Mouse (Mus musculus): ENCODE measurements around the gene Lgals4.
"Not testable (repeated sequence)": the region's sequence is repeated elsewhere in the genome, so short reads cannot be mapped to it uniquely, and the experiment has no call there.

Gene Lgals4

DNA sequence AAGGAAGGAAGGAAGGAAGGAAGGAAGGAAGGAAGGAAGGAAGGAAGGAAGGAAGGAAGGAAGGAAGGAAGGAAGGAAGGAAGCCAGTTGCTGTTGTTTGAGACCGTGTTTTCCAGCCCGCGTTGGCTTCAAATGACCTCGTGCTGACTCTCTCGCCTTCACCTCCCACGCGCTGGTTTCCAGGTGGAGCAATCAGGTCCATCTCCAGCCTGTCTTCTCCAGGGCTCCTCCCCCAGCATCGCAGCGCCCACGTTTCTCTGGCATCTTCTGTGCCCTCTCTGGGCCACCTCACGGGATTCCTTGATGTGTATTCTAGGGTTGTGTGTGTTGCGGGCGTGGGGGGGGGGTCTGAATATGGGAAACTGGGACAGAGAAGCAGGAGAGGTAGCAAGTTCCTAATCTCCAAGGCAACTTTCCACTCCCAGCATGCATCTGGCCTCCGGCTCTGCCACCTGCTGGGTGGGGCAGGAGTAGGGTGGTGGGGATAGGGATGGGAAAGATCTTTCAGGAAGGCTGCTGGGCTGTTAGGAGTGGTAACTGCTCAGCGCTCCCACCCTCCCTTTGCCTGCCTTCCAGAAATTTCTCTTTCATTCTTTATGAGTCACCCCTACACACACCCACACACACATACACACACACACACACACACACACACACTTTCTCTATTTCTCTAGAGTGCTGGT, 29.3 kb downstream of the Lgals4 start:
- in situ Hi-C loops (cut with MboI; ENCODE audit: low sequenced_read_pairs): no loop called here

DNA sequence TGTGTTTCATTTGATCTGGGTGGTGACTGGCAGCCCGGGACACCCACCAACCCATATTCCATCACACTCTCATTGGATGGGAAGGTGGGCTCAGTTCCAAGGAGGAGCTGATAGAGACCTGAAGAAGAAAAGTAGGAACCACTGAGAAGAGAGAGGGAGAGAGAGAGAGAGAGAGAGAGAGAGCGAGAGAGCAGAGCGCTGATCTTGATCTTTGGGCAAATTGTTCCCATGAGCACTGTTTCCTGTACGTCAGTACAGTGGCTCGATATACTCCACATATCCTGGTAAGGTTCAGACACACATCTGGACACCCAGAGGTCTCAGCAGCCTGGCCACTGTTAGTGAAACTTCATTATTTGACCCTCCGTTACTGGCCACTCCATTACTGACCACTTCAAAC, 29.9 kb downstream of the Lgals4 start, which contains the start of gene Lgals7:
TSS of gene Lgals7 (plus strand) at position 314 of the 400 bp plus-strand sequence.
- in situ Hi-C loops (cut with MboI; ENCODE audit: low sequenced_read_pairs): no loop called here

DNA sequence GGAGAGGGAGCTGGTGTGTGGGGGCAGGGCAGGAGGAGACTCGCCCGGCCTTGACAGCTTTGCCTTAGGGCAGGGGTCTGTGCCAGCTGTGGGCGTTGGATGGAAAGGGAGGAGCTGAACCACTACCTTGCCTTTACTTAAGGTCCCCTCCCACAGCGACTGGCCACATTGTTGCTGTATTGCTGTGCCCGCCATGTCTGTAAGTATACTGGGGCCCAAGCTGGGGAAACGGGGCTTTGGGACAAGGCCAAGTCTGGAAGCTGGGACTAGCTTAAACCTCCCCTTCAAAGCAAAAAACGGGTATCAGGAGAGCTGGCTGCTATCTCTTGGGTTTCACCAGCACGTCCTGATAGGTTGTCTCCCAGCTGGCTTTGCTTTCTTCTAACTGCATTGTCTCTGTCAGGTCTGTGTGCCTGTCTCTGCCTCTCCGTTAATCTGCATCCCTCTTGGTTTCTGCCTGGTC, 30.7 kb downstream of the Lgals4 start:
- in situ Hi-C loops (cut with MboI; ENCODE audit: low sequenced_read_pairs): no loop called here

DNA sequence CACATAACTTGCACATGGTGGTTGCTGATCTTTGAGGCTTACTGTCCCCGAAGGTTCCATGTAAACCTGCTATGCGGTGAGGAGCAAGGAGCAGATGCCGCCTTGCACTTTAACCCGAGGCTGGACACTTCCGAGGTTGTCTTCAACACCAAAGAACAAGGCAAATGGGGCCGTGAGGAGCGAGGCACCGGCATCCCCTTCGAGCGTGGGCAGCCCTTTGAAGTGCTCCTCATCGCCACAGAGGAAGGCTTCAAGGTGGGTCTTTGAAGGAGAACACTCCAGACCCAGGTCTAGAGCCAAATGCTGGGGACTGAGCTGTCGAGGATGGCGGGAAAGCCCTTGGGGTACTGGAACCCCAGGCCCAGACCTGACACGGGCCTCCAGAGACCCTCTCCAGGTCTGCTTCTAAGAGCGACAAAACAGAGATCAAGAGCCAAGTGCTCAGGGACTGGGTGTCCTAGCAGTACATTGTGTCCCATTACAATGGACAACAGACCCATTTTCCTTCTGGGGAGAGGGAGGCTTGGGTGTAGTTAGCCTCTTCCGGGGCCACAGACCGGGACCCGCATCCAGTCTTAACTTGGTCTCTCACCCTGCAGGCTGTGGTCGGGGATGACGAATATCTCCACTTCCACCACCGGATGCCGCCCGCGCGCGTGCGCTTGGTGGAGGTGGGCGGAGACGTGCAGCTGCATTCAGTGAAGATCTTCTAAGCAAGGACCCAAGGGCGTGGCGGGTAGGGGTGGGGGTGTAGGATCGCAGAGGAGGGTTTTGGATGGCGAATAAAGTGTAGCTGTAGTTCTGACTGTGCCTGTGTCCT, 32.0 kb downstream of the Lgals4 start:
- in situ Hi-C loops (cut with MboI; ENCODE audit: low sequenced_read_pairs): no loop called here

DNA sequence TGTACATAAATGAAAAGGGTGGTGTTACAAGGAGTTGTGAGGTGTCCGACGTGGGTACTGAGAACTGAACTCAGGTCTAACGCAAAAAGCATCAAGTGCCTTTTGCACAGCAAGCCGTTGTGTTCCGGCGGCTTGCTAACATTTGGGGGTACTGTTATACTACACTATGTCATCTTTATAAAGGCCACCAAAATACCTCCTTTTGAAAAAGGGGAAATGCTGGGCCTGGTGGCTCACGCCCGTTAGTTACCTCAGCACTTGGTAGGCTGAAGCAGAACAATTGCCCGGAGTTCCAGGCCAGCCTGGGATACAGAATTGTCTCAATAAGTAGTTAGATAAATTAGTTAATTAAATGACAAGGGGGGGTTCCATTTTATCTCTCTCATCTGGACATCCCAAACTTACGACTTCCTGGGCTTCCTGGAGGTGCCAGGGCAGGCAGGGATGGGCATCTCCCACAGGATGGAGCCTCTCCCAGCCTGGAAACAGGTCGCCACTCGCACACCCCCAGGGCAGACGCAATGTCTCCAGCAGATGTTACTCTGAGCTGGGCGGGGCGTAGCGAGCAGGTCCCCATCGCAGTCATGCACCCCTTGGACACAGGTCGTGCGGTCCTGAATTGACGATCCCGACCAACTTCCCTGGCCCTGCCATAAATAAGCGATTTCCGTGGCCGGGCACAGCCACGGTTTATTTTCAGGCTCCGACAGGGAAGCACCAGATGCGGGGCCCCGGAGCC, 33.3 kb downstream of the Lgals4 start:
- in situ Hi-C loops (cut with MboI; ENCODE audit: low sequenced_read_pairs): no loop called here

DNA sequence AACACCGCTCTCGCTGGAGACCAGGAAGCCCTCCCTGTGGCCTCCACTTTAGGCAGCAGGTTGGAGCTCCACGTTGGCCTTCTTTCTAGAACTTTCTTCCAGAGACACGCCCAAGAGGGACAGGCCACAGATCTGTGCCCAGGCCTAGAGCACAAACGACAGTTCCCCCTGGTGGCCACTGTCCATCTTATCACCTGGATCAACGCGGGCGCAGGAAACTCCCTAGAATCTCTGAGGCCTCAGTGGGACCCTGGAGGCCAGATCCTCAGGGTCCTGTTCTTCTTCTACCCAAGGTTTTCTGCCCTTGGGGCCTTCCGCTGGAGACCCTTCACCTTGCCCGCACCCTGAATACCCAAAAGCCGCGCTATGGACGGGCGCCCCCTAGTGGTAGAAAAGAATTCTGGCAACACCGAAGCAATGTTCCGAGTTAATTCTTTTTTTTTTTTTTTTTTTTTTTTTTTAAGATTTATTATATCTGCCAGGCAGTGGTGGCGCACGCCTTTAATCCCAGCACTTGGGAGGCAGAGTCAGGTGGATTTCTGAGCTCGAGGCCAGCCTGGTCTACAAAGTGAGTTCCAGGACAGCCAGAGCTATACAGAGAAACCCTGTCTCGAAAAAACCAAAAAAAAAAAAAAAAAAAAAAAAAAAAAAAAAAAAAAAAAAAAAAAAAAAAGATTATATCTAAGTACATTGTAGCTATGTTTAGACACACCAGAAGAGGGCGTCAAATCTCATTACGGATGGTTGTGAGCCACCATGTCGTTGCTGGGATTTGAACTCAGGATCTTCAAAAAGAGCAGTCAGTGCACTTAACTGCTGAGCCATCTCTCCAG, 34.1 kb downstream of the Lgals4 start:
- in situ Hi-C loops (cut with MboI; ENCODE audit: low sequenced_read_pairs): not testable (repeated sequence)

DNA sequence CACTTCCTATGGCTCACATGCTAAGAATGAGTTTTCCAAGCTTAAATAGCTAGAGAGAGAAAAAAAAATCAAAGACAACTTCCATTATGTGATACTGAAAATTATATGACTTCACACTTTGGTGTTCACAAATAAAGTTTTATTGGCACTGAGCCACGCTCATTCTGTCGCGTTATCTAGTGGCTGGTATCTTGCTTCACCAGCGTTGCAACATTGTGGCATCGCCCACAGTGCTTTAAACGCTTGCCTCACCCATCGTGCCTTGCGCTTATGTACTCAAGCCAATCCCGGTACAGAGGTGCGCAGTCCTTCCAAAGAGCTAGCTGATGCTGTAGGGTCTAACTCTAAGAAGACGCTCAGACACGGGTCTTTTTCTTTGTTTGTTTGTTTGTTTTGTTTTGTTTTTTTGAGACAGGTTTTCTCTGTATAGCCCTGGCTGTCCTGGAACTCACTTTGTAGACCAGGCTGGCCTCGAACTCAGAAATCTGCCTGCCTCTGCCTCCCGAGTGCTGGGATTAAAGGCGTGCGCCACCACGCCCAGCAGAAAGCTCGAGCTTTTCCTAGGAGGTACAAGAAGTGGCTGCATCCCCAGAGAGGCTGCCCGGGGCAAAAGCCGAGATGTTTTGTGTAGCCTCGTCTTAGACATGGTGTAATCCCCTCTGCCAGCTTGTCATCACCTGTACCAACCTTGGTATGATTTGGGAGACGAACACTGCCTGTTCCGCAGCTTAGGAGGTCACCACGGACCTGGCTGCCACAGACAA, 37.4 kb downstream of the Lgals4 start:
- in situ Hi-C loops (cut with MboI; ENCODE audit: low sequenced_read_pairs): no loop called here

DNA sequence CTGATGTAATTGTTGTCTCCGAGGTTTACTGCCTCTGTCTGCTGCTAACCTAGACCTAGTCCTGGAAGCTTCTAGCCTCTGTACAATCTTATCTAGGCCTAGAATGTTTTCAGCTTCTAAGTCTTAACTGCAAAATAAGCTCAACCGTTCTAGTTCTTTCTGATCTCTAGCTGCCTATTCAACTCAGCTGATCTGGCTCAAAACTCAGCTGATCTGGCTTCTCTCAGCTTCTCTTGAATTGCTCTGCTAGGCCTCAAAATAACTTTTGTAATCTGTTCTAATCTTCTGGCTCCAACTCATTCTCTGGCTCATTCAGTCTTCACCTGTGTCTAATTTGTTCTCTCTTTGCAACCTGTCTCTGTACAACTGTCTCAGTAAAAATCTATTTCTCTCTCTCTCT, 40.9 kb downstream of the Lgals4 start:
- in situ Hi-C loops (cut with MboI; ENCODE audit: low sequenced_read_pairs): no loop called here

DNA sequence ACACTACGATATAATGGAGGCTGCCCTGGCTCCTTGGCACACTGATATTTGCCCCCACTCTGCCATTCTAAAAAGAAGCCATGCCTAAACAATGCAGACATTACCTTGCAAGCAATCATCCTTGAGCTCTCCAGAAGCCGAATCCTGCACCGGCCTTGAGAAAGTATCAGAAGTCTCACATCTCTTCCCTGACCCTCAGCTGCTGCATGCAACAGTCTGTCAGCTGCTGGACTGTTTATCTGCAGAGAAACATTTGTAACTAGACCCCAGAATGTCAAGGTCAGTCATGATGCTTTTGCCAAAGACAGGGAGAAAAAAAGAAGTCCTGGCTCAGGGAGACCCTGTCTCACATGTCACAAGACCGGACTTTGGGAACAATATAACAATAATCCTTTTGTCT, 42.4 kb downstream of the Lgals4 start:
- in situ Hi-C loops (cut with MboI; ENCODE audit: low sequenced_read_pairs): no loop called here

DNA sequence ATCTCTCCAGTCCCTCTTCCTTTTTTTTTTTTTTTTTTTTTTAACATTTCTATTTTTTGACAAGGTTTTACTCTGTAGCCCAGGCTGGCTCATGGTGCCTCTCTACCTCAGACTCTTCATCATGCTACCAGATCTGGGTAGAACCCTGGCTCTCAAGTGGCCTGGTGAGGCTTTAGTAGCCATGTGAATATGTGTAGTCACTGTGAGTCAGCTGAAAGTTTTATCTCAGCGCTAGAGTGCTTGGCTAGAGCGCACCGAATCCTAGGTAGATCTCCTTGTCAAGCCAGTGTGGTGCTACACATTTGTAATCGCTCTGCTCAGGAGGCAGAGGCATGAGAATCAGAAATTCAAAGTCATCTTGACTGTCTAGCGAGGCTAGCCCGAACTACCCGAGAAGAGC, 43.5 kb downstream of the Lgals4 start:
- in situ Hi-C loops (cut with MboI; ENCODE audit: low sequenced_read_pairs): no loop called here

DNA sequence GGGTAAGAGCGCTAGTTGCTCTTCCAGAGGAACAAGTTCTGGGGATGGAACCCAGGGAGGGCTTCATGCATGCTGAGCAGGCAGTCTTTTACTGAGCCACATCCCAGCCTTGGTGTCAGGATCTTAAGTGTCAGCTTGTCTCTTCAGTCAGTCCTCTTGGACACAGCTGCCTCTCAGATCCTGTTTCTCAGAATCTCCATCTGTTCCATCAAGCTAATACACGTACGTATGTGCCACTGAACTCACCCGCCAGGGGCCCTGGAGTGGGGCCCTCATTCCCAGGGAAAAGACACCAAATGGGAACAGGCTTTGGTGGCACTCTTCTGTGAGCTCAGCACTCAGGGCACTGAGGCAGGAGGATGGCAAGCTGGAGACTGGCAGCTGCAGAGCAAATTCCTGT, 44.2 kb downstream of the Lgals4 start:
- in situ Hi-C loops (cut with MboI; ENCODE audit: low sequenced_read_pairs): no loop called here

DNA sequence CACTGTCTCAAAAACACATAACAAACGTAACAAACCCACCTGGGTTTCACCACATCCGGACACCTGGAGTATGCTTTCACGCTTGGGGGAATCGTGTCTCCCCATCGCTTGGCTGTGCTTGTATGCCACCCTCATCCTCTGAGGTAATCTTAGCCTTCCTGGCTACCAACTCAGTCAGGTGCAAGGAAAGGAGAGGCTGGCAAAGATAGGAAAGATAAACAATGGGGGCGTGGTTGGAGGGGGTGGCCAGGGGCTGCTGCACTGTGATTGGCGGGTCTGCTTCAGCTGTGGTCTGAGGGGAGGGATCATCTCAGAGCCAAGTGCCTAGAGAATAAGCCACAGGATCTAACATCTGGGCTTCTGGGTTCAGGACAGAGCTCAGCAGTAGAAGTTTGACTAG, 46.0 kb downstream of the Lgals4 start:
- in situ Hi-C loops (cut with MboI; ENCODE audit: low sequenced_read_pairs): no loop called here

DNA sequence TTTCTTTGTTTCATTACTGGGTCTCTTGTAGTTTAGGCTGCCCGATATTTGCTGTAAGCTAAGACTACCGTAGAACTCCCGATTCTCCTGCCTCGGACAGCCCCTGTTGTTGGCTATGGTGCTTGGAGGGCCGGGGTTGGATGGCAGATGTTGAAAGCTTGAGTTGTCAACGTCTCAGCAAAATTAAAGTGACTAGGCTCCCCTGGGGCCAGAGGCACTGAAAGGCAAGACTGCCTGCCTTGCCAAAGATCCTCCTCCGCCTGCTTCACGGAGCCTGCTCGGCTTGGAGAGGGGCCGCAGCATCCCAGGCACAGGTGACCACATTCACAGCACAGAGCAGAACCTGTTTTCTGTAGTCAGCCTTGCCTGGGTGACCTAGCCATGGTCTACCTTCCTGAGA, 46.9 kb downstream of the Lgals4 start:
- in situ Hi-C loops (cut with MboI; ENCODE audit: low sequenced_read_pairs): no loop called here

DNA sequence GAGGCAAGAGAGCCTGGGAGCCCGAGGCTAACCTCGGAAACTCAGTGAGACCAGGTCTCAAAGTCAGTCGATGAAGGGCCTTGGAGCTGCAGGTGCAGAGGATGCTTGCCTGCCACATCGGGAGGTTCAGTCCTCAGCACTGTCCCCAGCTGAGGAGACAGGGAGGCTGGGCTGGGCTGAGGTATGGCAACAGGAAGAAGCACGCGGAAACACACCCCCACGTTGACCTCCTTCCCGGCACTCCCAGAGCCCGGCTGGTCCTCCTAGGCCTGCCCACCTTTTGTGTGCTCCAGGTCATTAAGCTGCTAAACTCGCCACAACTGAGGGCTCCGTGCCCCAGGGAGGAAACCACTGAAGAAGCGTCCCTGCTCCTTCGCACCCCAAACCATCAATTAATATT, 47.5 kb downstream of the Lgals4 start, which contains the start of gene Capn12:
TSS of gene Capn12 (plus strand) at position 224 of the 400 bp plus-strand sequence.
- in situ Hi-C loops (cut with MboI; ENCODE audit: low sequenced_read_pairs): no loop called here

DNA sequence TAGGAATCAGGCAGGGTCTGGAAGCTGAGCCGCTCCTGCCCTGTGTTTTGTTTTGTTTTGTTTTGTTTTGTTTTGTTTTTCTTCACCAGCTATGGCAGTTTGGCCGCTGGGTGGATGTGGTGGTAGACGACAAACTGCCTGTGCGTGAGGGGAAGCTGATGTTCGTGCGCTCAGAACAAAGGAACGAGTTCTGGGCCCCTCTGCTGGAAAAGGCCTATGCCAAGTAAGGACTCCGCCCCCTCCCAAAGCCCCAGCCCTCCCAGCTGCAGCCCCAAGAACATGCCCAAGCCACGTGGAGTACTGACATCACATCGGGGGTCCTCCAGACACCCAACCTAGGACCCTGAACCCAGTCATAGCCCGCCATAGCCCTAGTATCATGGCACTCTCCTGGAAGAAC, 49.4 kb downstream of the Lgals4 start:
- in situ Hi-C loops (cut with MboI; ENCODE audit: low sequenced_read_pairs): no loop called here

DNA sequence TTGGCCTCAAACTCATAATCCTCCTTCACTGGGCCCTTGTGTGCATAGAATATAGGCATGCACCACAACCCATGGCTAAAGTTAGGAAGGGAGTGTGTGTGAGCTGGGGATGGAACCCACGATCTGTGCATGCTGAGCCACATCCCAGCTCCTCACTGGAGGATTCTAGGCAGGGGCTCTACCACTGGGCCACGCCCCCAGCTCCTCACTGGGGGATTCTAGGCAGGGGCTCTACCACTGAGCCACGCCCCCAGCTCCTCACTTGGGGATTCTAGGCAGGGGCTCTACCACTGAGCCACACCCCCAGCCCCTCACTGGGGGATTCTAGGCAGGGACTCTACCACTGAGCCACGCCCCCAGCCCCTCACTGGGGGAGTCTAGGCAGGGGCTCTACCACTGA, 50.0 kb downstream of the Lgals4 start:
- in situ Hi-C loops (cut with MboI; ENCODE audit: low sequenced_read_pairs): not testable (repeated sequence)

DNA sequence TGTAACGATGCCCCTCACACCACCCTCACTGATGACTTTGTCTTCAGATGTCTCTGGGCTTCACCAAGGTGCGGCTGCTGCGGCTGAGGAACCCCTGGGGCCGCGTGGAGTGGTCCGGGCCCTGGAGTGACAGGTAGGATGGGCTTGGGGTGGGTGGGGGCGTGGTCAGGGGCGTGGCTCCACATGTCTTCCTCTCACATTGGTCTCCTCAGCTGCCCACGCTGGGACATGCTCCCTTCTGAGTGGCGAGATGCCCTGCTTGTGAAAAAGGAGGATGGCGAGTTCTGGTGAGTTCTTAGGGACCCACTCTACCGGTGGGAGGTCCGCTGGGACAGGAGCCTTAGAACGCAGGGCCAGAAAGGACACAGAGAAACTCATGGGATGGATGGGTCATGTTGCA, 52.8 kb downstream of the Lgals4 start:
- in situ Hi-C loops (cut with MboI; ENCODE audit: low sequenced_read_pairs): no loop called here

DNA sequence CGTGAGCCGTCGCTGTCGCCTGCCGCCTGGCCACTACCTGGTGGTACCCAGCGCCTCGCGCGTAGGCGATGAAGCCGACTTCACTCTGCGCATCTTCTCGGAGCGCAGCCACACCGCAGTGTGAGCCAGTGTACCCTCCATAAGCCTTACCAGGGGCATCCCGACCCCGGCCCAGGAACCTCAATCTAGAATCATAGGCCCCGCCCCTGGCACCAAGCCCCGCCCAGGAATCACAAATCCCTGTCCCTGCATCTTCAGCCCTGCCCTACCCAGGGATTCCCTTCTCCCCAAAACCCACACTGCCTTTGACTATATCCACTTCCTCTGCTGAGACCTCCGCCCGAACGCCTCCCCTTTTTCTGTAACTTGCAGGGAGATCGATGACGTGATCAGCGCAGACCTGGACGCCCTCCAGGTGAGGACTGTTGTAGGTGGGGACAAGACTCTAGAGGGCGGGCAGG, 55.1 kb downstream of the Lgals4 start:
- in situ Hi-C loops (cut with MboI; ENCODE audit: low sequenced_read_pairs): no loop called here

Measured in CH12F3 (cell line).